Mouse (Mus musculus) adrenal gland, adult 2 months (tissue): ENCODE data around the gene Ccdc9b. TPM values are rescaled to one million over a fixed set of nuclear protein-coding genes. Genes with fewer than 3 reads are reported as not detected.

ENCODE experiments used
- DNase-seq: peaks from one replicate; pipeline ENCODE4 v3.0.0; 2021
- long read RNA-seq: library from polyadenylated mRNA; stranded (forward); transcript quantifications from one replicate; pipeline ENCODE4 v2.0.0, GENCODE M21; 2021
- polyA plus RNA-seq: library from polyadenylated mRNA; depleted of rRNA; stranded (reverse); fragments of >200 nt; gene quantifications from 2 replicates; pipeline ENCODE4 v1.2.3, GENCODE M21; 2012; rRNA removed
- total RNA-seq, 2 experiments: library from RNA; stranded (reverse); gene quantifications; 2 replicates each; pipeline ENCODE4 v1.2.3; 2021

The Ccdc9b gene
- total RNA-seq: 10 to 100 TPM in 1 of 2 experiments, 1 to 10 TPM in 1; 3.3 to 13.9 TPM
- polyA plus RNA-seq: 4.0 and 5.3 TPM in 2 replicates
- long read RNA-seq, full-length matches to known transcripts: 3 of 5 reads
- long read RNA-seq, partial matches to known transcripts: 0 of 5 reads
- long read RNA-seq, other reads (novel, unspliced or antisense): 2 of 5 reads

GRCm38 (mm10) chr2:118761906-118762783 lies at the start of gene Ccdc9b:
Ccdc9b (minus strand) TSS chr2:118762661.
- peak; percentile 97 for DNase-seq

- no peak for DNase-seq
These were observed 48.4 kb upstream of the Ccdc9b start for GRCm38 (mm10) chr2:118810861-118811260.

DNA sequence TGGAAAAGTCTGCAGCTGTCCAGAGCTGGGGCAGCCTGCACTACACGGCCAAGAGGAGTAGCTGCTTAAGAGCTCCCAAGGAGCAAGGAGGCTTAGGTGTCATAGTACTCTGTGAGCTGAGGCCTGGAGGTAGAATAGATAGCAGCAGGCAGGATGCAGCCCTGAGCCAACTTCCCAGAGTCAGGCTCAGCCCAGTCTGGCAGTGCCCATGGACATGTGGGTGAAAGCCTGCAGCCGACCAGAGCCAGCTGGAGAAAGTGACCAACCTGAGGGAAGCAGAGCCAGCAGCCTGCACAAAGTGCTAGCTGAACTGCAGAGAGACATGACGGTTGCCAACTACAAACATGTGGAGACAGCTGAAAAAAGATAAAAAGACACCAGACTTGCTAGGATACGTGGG lies 44.4 kb upstream of the Ccdc9b start:
- peak; percentile 46 for DNase-seq

DNA sequence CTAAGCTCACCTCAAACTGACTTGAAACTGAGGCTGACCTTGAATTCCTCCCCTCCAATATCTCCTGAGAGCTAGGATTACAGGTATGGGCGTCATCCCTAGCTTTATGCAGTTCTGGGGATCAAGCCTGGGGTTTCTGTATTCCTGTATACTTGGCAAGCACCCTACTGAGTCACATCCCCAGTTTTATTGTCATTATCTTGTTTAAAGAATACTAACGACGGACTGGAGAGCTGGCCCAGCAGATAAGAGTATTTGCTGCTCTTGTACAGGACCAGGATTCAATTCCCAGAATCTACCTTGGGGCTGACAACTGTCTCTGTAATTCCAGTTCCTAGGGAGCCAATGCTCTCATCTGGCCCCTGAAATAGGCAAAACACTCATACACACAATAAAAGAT lies 43.3 kb upstream of the Ccdc9b start:
- DNase-seq: no peak

DNA sequence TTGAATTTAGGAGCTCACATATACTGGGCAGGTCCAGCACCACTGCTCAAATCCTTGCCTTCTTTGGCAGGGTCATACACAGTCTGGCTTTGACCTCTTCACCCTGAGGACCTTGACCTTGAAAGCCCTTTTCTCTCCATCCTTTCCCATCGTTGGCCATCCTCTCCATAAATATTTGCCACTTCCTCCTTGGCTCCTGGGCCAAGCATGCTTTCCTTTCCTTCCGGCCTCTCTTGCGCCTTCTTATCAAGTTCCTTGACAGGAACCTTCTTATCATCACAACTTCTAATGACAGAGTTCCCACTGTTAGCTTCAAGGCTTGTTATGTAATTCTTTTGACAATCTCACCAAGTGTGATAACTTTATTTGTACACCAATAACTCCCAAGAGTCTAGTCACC lies 42.7 kb upstream of the Ccdc9b start:
- DNase-seq: no peak

- DNase-seq: no peak
These were observed 42.0 kb upstream of the Ccdc9b start for GRCm38 (mm10) chr2:118804474-118804873.

DNA sequence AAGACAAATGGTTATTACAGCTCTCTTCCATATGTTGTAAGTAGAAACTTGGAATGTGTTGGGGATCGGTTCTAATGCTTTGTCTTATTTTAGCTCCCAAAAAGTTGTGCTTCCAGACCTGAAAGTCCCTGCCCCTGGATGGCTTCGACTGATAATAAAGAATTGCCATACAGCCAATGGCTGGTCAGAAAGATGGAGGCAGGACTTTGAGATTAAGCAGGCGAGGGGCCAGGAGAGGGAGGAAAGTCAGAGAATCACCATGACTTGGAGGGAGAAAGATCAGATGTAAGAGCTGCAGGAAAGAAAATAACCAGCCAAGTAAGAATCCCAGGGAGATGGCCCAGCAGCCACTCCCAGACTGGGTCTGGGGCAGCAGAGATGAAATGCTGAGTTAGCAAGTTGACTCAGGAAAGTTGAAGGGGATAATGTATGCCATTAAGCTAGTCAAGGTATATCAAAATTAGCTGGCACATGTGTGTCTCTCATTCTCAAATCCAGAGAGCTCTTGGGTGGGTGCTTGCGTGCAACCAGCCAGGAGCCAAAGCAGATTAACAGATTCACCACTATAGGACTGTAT lies 40.2 kb upstream of the Ccdc9b start:
- no peak for DNase-seq

DNA sequence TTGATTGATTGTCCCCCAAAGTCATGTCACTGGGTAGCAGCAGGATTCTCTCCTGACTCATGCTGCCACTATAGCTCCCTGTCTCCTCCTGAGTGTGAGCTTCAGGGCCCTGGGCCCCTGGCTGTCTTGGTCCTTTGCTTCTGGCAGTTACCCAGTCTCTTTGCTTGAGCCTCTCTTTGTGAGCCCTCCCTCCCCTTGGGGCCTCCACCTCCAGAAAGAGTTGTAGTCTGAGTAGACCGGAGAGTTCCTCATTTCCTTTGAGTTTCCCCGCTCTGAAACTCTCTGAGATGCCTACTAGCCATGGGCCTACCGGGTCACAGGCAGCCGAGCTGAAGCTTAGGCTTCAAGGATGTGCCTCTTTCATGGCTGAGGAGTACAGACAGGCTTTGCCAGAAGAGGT lies 31.2 kb upstream of the Ccdc9b start:
- DNase-seq: no peak

GRCm38 (mm10) chr2:118792259-118792613 lies 29.8 kb upstream of the Ccdc9b start:
- DNase-seq: no peak

DNA sequence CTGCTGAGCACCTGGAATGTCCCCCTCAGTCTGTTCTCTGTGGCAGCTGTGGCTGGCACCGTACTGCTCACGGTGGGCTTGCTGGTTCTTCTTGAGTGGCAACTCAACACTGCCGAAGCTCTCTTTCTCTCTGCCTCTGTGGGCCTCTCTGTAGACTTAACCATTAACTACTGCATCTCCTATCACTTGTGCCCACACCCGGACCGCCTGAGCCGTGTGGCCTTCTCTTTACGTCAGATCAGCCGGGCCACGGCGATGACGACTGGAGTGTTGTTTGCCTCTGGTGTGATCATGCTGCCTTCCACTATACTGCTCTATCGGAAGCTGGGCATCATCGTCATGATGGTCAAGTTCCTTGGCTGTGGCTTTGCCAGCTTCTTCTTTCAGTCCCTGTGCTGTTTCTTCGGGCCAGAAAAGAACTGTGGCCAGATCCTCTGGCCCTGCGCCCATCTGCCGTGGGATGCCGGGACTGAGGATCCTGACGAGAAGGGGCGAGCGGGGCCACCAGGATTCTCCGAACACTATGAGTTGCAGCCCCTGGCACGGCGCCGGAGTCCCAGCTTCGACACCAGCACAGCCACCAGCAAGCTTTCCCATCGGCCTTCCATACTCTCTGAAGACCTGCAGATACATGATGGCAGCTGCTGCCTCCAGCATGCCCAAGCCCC lies 29.3 kb upstream of the Ccdc9b start:
- DNase-seq: no peak

- DNase-seq: peak; percentile 87
These were observed 28.4 kb upstream of the Ccdc9b start for GRCm38 (mm10) chr2:118790551-118791525.

- DNase-seq: no peak
These were observed 27.7 kb upstream of the Ccdc9b start for GRCm38 (mm10) chr2:118790221-118790550.

DNA sequence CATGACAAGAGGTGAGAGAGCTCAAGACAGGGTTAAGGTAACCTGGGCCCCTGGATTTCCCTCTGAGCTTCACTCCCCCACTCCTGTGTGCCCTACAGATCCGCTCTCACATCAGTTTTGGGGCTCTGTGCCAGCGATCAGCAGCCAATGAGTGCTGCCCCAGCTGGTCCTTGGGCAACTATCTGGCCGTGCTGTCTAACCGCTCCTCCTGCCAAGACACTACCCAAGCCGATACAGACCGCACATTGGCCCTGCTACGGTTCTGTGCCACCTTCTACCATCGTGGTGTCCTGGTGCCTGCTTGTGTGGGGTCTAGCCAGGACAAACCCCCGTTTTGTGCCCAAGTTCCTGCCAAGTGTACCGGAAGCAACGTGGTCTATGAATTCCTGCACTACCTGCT lies 27.0 kb upstream of the Ccdc9b start:
- DNase-seq: peak; percentile 76

DNA sequence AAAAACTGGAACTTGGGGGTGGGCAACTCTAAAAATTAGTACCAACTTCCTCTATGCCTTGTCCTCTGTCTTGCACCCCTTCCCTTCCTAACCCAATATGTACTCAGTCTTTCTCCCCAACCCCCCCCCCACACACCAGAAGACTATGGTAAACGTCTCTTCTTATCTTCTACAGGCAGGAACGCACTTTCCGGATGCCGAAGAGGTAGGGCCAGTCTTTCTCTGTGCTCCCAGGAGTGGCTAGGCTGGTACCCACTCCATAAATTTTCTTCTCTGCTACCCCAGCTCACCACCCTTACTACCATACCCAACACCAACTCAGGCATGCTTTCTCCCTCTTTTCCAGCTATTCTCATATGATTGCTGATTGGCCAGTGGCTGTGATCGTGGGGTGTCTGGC lies 24.1 kb upstream of the Ccdc9b start:
- no peak for DNase-seq

GRCm38 (mm10) chr2:118783663-118784062 lies 21.2 kb upstream of the Ccdc9b start:
- no peak for DNase-seq

- DNase-seq: no peak
These were observed 20.6 kb upstream of the Ccdc9b start for GRCm38 (mm10) chr2:118783093-118783492.

DNA sequence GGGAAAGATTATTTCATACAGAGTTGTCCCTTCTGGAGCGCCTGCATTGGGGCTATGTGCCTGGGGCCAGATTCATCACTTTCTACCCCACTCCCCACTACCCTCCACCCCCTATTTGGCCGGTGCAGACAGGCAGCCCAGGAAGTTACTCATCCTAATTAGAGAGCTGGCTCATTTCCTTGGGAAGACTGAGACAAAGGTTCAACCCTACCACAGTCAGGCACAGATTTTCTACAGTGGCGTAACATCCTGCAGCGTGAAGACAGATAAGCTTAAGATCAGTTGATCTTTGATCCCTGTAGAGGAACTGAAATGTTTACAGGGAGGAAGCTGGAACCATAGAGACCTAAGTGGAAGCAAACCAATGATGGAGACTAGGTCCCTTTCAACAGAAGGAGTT lies 19.8 kb upstream of the Ccdc9b start:
- DNase-seq: no peak

- no peak for DNase-seq
These were observed 18.7 kb upstream of the Ccdc9b start for GRCm38 (mm10) chr2:118781115-118781514.

- peak; percentile 96 for DNase-seq
These were observed 17.3 kb upstream of the Ccdc9b start, which contains the start of gene Disp2 for GRCm38 (mm10) chr2:118779504-118780480. Disp2 (plus strand) TSS chr2:118779719.

DNA sequence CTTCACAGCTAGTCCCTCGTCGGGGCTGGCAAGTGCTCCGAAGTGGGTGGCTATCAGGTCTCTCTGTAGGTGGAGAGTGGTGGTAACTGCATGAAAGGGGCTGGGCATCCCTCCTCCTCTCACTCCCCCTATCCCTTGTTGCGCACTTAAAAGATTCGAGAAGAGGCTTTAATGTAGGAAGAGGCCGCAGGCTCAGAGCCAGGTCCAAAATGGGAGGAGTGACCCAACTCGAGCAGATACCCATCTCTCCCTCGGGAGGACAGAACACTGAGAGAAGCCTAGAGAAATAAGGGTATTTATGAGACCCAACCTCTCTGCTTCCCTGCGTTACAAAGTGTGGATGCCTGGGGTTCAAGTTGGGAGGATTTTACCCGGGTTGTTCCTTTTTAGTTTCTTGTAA lies 16.6 kb upstream of the Ccdc9b start:
- DNase-seq: no peak
